Mouse (Mus musculus) sigmoid colon, adult 10 weeks (tissue): Measurements from ENCODE around the gene Wls. TPM values are rescaled to one million over a fixed set of nuclear protein-coding genes. Genes with fewer than 3 reads are reported as not detected.

Experiments
- polyA plus RNA-seq: library from polyadenylated mRNA; stranded (reverse); fragments of 350-450 nt; fragmentation: Illumina TruSeq; extraction: RNeasy Lipid Tissue Mini Kit (QIAGEN cat#74804); gene quantifications from one replicate; pipeline ENCODE4 v1.2.3, GENCODE M21; 2014; ENCODE audit warnings: low read depth, low replicate concordance

The Wls gene
- polyA plus RNA-seq, result 301 TPM

GRCm38 (mm10) chr3:159839481-159839880 lies at the start of gene Wls:
TSS of gene Wls (plus strand) at chr3:159839672.

Other genes starting within 250 kb of the Wls start
- not detected for gene Rpe65, start 240.5 kb upstream of the Wls start, polyA plus RNA-seq